ENCODE assay signal across 1 mouse cellular context in genomic region chr8:83782832-83783558, GRCm38 (mm10).
TF ChIP-seq lines count a peak whose summit lies in the region.

No protein-coding gene starts in this region.

TF ChIP-seq in CH12.LX, 34 proteins besides CTCF, POLR2A, EP300 and RAD21 (continued from another document):
- TF ChIP-seq KAT2A (IDR thresholded peaks at IDR 0.05; ENCODE audit: insufficient replicate concordance, low read length) (no peak), TCF12 (IDR thresholded peaks at IDR 0.05; ENCODE audit: low read depth, low read length) (peak; percentile 45; the same call in 1 of the 2 replicates), USF1 (IDR thresholded peaks at IDR 0.05; ENCODE audit: low read depth, low read length) (no peak), PAX5 (IDR thresholded peaks at IDR 0.05; ENCODE audit: low read length) (no peak), MEF2A (IDR thresholded peaks at IDR 0.05; ENCODE audit: borderline replicate concordance, low read depth, low read length) (peak; percentile 49), RCOR1 (conservative IDR thresholded peaks at IDR 0.05; ENCODE audit: low read depth, low read length) (0 out of 2 replicates have a peak, but pooled peaks have one; percentile 35), ELF1 (IDR thresholded peaks at IDR 0.05; ENCODE audit: low read depth, low read length) (peak; percentile 35; the same call in 1 of the 2 replicates), SIN3A (IDR thresholded peaks at IDR 0.05; ENCODE audit: low read length) (0 out of 2 replicates have a peak, but pooled peaks have one; percentile 23), CHD1 (IDR thresholded peaks at IDR 0.05; ENCODE audit: low read depth, low read length) (no peak), JUND (conservative IDR thresholded peaks at IDR 0.05; ENCODE audit: low read depth, low read length) (no peak)
